Mouse (Mus musculus) hindlimb bud, embryonic 11.5 days (tissue): ENCODE data around the gene Phf14.

ENCODE experiments used
- DNase-seq: peaks from one replicate; pipeline ENCODE4 v3.0.0-alpha.2; 2012; ENCODE audit warnings: low read depth, low spot score; ENCODE audit errors: extremely low spot score

Gene Phf14

GRCm38 (mm10) chr6:12020156-12020555 is 112.5 kb downstream of the Phf14 start:
- no peak for DNase-seq

GRCm38 (mm10) chr6:12020738-12021137 is 113.1 kb downstream of the Phf14 start:
- no peak for DNase-seq

GRCm38 (mm10) chr6:12021480-12021879 is 113.9 kb downstream of the Phf14 start:
- no peak for DNase-seq

GRCm38 (mm10) chr6:12023395-12023794 is 115.8 kb downstream of the Phf14 start:
- no peak for DNase-seq

GRCm38 (mm10) chr6:12026804-12027537 is 119.4 kb downstream of the Phf14 start:
- DNase-seq = no peak

GRCm38 (mm10) chr6:12034561-12034960 is 127.0 kb downstream of the Phf14 start:
- no peak for DNase-seq

- no peak for DNase-seq
These were observed 130.7 kb downstream of the Phf14 start for GRCm38 (mm10) chr6:12038268-12038667.

- DNase-seq = no peak
These were observed 145.3 kb downstream of the Phf14 start for GRCm38 (mm10) chr6:12052884-12053283.

- no peak for DNase-seq
These were observed 146.5 kb downstream of the Phf14 start for GRCm38 (mm10) chr6:12054149-12054548.

GRCm38 (mm10) chr6:12058717-12059116 is 151.1 kb downstream of the Phf14 start:
- no peak for DNase-seq

GRCm38 (mm10) chr6:12059971-12060370 is 152.4 kb downstream of the Phf14 start:
- DNase-seq = no peak

GRCm38 (mm10) chr6:12060452-12061140 is 153.0 kb downstream of the Phf14 start:
- DNase-seq = no peak

- no peak for DNase-seq
These were observed 160.3 kb downstream of the Phf14 start for GRCm38 (mm10) chr6:12067956-12068355.

- DNase-seq = no peak
These were observed 161.7 kb downstream of the Phf14 start for GRCm38 (mm10) chr6:12069357-12069756.

- DNase-seq = no peak
These were observed 167.0 kb downstream of the Phf14 start for GRCm38 (mm10) chr6:12074599-12074998.

GRCm38 (mm10) chr6:12077338-12077737 is 169.7 kb downstream of the Phf14 start:
- DNase-seq = no peak

- DNase-seq = no peak
These were observed 170.4 kb downstream of the Phf14 start for GRCm38 (mm10) chr6:12077880-12078618.

GRCm38 (mm10) chr6:12079260-12079659 is 171.7 kb downstream of the Phf14 start:
- DNase-seq = no peak

GRCm38 (mm10) chr6:12080423-12080822 is 172.8 kb downstream of the Phf14 start:
- no peak for DNase-seq

GRCm38 (mm10) chr6:12081722-12082121 is 174.1 kb downstream of the Phf14 start:
- DNase-seq = no peak

- no peak for DNase-seq
These were observed 174.5 kb downstream of the Phf14 start for GRCm38 (mm10) chr6:12082125-12082524.
